Mouse (Mus musculus): ENCODE measurements around the gene Klf4.

DNA sequence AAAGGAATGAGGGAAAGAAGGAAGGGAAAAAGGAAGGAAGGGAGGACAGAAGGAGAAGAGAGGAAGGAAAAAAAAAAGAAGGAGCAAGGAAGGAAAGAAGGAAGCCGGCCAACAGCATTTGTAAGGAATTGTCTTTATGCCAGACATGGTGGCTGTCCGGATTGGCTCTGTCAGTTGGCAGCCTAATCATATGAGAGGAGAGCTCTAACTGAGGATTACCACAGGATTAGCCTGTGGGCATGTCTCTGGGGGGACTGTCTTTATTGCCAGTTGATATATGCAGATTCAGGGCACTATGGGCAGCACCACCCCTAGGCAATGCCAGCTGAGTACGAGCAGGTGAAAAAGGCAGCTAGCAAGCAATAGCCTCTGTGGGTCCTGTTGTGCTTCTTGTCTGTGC is 29.8 kb upstream of the Klf4 start:
- no peak for TF ChIP-seq POLR2A (IDR thresholded peaks at IDR 0.05; ENCODE audit: borderline replicate concordance, insufficient read depth, low read length)
- no peak for TF ChIP-seq CTCF (IDR thresholded peaks at IDR 0.05; ENCODE audit: borderline replicate concordance, insufficient read depth, low read depth, low read length)
